Mouse (Mus musculus) embryo, embryonic 10.5 days (tissue): ENCODE measurements at regions not wholly inside any gene's neighbourhood (a gene's known extent, or its start where the extent isn't known, plus 50 kb on each side); places are given as distances from the start of the nearest gene placed in this dataset.

ENCODE experiments used
- DNase-seq: peaks from one replicate; pipeline ENCODE4 v3.0.0-alpha.2; 2015; ENCODE audit warnings: low spot score

- no peak for DNase-seq
These were observed 72.1 kb downstream of the Cdc42ep3 start for GRCm38 (mm10) chr17:79282771-79283170.

GRCm38 (mm10) chr17:79273551-79273950, 81.3 kb downstream of the Cdc42ep3 start:
- no peak for DNase-seq

- DNase-seq: no peak
These were observed 95.2 kb downstream of the Cdc42ep3 start for GRCm38 (mm10) chr17:79259691-79260090.

- no peak for DNase-seq
These were observed 107.7 kb downstream of the Cdc42ep3 start for GRCm38 (mm10) chr17:79246962-79247902.

GRCm38 (mm10) chr17:79244121-79244520, 110.8 kb downstream of the Cdc42ep3 start:
- no peak for DNase-seq

- DNase-seq: no peak
These were observed 111.5 kb downstream of the Cdc42ep3 start for GRCm38 (mm10) chr17:79243426-79243825.

- DNase-seq: no peak
These were observed 113.4 kb downstream of the Cdc42ep3 start for GRCm38 (mm10) chr17:79241489-79241888.

GRCm38 (mm10) chr17:79236244-79236781, 118.6 kb downstream of the Cdc42ep3 start:
- DNase-seq: no peak

GRCm38 (mm10) chr17:79230653-79231489, 124.0 kb downstream of the Cdc42ep3 start:
- DNase-seq: no peak

- peak; percentile 25 for DNase-seq
These were observed 148.3 kb downstream of the Cdc42ep3 start for GRCm38 (mm10) chr17:79206563-79206962.

GRCm38 (mm10) chr17:79206111-79206510, 148.8 kb downstream of the Cdc42ep3 start:
- peak; percentile 18 for DNase-seq

- no peak for DNase-seq
These were observed 148.2 kb downstream of the Qpct start for GRCm38 (mm10) chr17:79199814-79200491.

- no peak for DNase-seq
These were observed 140.2 kb downstream of the Qpct start for GRCm38 (mm10) chr17:79191871-79192373.

GRCm38 (mm10) chr17:79188282-79188681, 136.6 kb downstream of the Qpct start:
- no peak for DNase-seq

- no peak for DNase-seq
These were observed 128.8 kb downstream of the Qpct start for GRCm38 (mm10) chr17:79180277-79181130.

GRCm38 (mm10) chr17:79177259-79177658, 125.6 kb downstream of the Qpct start:
- DNase-seq: no peak

- no peak for DNase-seq
These were observed 124.7 kb downstream of the Qpct start for GRCm38 (mm10) chr17:79176356-79176755.

GRCm38 (mm10) chr17:79175381-79175780, 123.7 kb downstream of the Qpct start:
- DNase-seq: no peak

- DNase-seq: no peak
These were observed 120.6 kb downstream of the Qpct start for GRCm38 (mm10) chr17:79172328-79172727.

GRCm38 (mm10) chr17:79170690-79171089, 119.0 kb downstream of the Qpct start:
- DNase-seq: no peak

- DNase-seq: no peak
These were observed 115.5 kb downstream of the Qpct start for GRCm38 (mm10) chr17:79167198-79167597.
